Mouse (Mus musculus) G1E-ER4 (cell line): Measurements from ENCODE around the gene Arntl2. TPM values are rescaled to one million over a fixed set of nuclear protein-coding genes. Genes with fewer than 3 reads are reported as not detected.

ENCODE experiments used
- GATA1 ChIP-seq: IDR thresholded peaks from one replicate; pipeline ENCODE4 v1.8.0; 2012; ENCODE audit warnings: low read length, inconsistent platforms
- polyA plus RNA-seq: library from polyadenylated mRNA; stranded (reverse); fragments of >175 nt; gene quantifications from 2 replicates; pipeline ENCODE4 v1.2.3, GENCODE M21; 2012

Arntl2 gene
- polyA plus RNA-seq, 1 experiment = not detected

DNA sequence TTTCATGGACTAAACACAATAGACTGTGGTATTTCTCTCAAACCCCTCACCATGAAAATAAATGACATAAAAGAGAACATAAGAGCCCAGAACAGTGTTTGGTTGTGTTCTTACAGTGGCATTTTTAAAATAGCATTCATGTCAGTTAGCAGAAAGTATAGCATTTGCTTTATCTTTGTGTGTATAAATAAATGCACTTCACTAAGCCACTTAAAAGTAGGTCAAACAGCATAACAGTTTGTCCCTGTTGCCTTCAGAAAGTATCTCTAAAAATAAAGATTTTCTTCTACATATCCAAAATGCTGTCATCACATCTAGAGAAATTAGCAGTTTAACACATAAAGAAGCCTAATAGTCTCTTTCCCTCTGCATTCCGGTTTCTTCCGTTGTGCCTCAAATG lies 61.5 kb downstream of the Arntl2 start:
- TF ChIP-seq GATA1 = no peak

- TF ChIP-seq GATA1 = no peak
Observed at GRCm38 (mm10) chr6:146863154-146863553, 67.3 kb downstream of the Arntl2 start.

- no peak for TF ChIP-seq GATA1
Observed at GRCm38 (mm10) chr6:146865701-146866100, 69.8 kb downstream of the Arntl2 start.

DNA sequence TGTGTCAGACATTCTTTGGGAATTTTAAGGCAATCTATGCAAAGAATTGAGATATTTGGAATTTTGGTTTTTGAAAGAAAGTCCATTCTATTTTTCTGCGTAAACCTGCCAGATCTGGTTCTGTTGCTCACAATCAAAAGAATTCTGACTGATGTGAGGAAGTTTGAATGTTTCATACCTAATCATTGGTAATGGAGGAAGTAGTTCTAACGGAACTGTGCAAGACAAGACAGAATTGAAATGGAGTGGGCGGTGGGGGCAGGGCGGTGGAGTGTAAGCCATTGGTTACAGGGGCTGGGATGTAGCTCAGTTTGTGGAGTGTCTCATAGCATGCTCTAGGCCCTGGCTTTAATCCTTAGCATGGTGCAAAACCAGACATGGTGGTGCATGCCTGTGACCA lies 76.1 kb downstream of the Arntl2 start:
- TF ChIP-seq GATA1 = no peak

DNA sequence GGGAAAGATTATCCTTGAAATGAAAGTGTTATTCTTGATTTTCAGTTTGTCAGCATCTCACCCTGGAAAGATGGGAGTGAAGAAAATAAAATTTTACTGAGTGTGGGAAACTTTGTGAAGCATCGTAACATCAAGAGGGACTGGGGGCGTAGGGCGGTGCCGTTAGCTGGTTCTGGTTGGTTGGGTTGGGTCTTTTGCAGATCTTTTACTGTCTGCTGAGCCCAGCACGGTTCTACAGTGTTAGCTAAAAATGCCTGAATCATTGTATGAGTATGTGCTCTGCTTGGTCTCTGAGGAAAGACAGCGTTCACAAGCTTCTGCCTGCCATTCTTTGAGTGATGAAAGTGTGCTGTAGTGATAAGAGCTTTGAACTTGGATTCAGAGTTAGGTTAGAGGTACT lies 78.6 kb downstream of the Arntl2 start:
- no peak for TF ChIP-seq GATA1

- no peak for TF ChIP-seq GATA1
Observed at GRCm38 (mm10) chr6:146876820-146877219, 81.0 kb downstream of the Arntl2 start.

- TF ChIP-seq GATA1 = no peak
Observed at GRCm38 (mm10) chr6:146877425-146878045, 81.7 kb downstream of the Arntl2 start.

GRCm38 (mm10) chr6:146878926-146879325 lies 83.1 kb downstream of the Arntl2 start:
- no peak for TF ChIP-seq GATA1

DNA sequence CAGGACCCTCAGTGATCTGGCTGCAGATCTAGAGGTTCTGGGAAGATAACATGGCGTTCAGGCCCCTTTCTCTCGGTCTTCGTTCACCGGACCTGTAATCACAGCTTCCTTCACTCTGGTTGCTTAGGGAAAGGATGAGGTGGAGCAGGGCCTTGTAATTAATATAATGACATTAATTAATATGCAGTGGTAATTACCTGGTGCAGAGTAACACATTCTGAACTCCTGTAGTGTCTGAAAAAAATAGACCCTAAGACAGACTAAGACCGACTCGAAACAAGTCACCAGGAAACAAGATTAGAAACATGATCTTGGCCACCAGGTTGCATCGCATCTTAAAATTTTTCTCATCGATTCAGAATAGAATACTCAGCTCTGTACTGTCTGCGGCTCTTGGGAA lies 84.0 kb downstream of the Arntl2 start:
- TF ChIP-seq GATA1 = no peak

DNA sequence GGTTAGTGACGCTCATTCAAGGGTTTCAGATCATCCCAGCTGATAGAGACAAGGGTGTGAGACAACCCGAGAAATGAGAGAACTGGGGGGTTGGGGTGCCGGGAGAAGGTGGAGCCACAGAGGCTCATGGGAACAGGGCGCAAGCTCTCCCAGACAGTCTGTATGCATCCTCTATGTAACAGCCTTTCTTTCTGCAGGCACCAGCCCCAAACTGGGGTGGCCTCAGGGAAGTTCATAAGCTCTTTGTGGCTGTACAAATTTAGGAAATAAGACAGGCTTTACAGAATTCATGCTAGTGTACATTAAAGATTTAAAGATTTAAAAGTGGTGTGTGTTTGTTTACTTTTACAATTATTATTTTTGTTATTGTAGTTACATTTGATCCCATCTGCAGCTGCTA lies 84.4 kb downstream of the Arntl2 start:
- no peak for TF ChIP-seq GATA1

- TF ChIP-seq GATA1 = no peak
Observed at GRCm38 (mm10) chr6:146881896-146882770, 86.3 kb downstream of the Arntl2 start.

Other genes with a start within 250 kb of the Arntl2 start
- gene Fgfr1op2, start 218.9 kb upstream of the Arntl2 start, polyA plus RNA-seq = 74.7 and 97.5 TPM in 2 replicates
- gene Ints13, start 218.2 kb upstream of the Arntl2 start, polyA plus RNA-seq = 27.0 and 38.2 TPM in 2 replicates
- 3.1 and 4.5 TPM in 2 replicates for gene Med21, start 153.5 kb upstream of the Arntl2 start, polyA plus RNA-seq
- 29.1 and 30.1 TPM in 2 replicates for gene Tm7sf3, start 153.2 kb upstream of the Arntl2 start, polyA plus RNA-seq
- 0.66 TPM in 2 replicates for gene Stk38l, start 71.1 kb upstream of the Arntl2 start, polyA plus RNA-seq
- 0.31 TPM in 1 of 2 replicates, not detected in the other for gene Smco2, start 54.0 kb downstream of the Arntl2 start, polyA plus RNA-seq
- gene Ppfibp1, start 92.4 kb downstream of the Arntl2 start, polyA plus RNA-seq = 1.1 and 1.3 TPM in 2 replicates
- not detected in 2 replicates for gene 1700034J05Rik, start 158.4 kb downstream of the Arntl2 start, polyA plus RNA-seq
- gene Rep15, start 236.5 kb downstream of the Arntl2 start, polyA plus RNA-seq = not detected in 2 replicates
- 19.4 and 23.9 TPM in 2 replicates for gene Mrps35, start 246.7 kb downstream of the Arntl2 start, polyA plus RNA-seq